Mouse (Mus musculus) megakaryocyte, embryonic 14.5 days (primary cell): ENCODE results near the gene Gapdhs.

ENCODE experiments used
- FLI1 ChIP-seq: IDR thresholded peaks from 2 replicates; pipeline ENCODE4 v1.6.1; 2012; ENCODE audit warnings: low read length, inconsistent platforms, mixed read lengths
- GATA1 ChIP-seq: IDR thresholded peaks from 3 replicates; pipeline ENCODE4 v1.6.1; 2012; ENCODE audit warnings: mixed read lengths, low read length, inconsistent platforms, borderline replicate concordance

GRCm38 (mm10) chr7:30769236-30769635 lies 25.8 kb upstream of the Gapdhs start:
- TF ChIP-seq GATA1 (no peak), FLI1 (no peak)
